Mouse (Mus musculus) MEL (cell line): Measurements from ENCODE around the gene Psd. TPM values are rescaled to one million over a fixed set of nuclear protein-coding genes. Genes with fewer than 3 reads are reported as not detected.

Experiments used
- DNase-seq: peaks from one replicate; pipeline ENCODE4 v3.0.0; 2011; ENCODE audit warnings: low read depth, low spot score
- H3K27ac ChIP-seq: 2 replicates; pipeline ENCODE4 v1.5.1; 2012; ENCODE audit warnings: low read depth, mild to moderate bottlenecking, control low read depth, low read length, moderate library complexity; ENCODE audit not compliant: control insufficient read depth
- H3K27me3 ChIP-seq, 2 experiments: fragments of 150-350 bp in 1 of 2; sonication (generic) in 1 of 2; 2 replicates each; pipeline ENCODE4 v1.6.1; 2012; ENCODE audit warnings: low read length in 2 of 2, mild to moderate bottlenecking in 2 of 2, improper control_type of control experiment in 1 of 2, moderate library complexity in 1 of 2; ENCODE audit not compliant: insufficient read depth in 2 of 2, control insufficient read depth in 1 of 2
- H3K36me3 ChIP-seq, 2 experiments: 2 replicates each; pipeline ENCODE4 v1.6.1; 2012 to 2014; ENCODE audit warnings: low read length in 2 of 2, improper control_type of control experiment in 1 of 2, inconsistent platforms in 1 of 2, mild to moderate bottlenecking in 1 of 2; ENCODE audit not compliant: insufficient read depth in 2 of 2, control insufficient read depth in 1 of 2
- H3K4me1 ChIP-seq, 2 experiments: fragments of 150-350 bp in 1 of 2; sonication (generic) in 1 of 2; 2 replicates each; pipeline ENCODE4 v1.6.1; 2012; ENCODE audit warnings: low read length in 2 of 2, improper control_type of control experiment in 1 of 2, mild to moderate bottlenecking in 1 of 2; ENCODE audit not compliant: insufficient read depth in 2 of 2, control insufficient read depth in 1 of 2
- H3K4me3 ChIP-seq, 2 experiments: fragments of 150-350 bp in 1 of 2; sonication (generic) in 1 of 2; 2 replicates each; pipeline ENCODE4 v1.5.1; 2012; ENCODE audit warnings: low read depth in 2 of 2, low read length in 2 of 2, mild to moderate bottlenecking in 2 of 2, moderate library complexity in 2 of 2, control low read depth in 1 of 2, improper control_type of control experiment in 1 of 2; ENCODE audit not compliant: control insufficient read depth in 1 of 2, insufficient read depth in 1 of 2
- H3K79me2 ChIP-seq: 2 replicates; pipeline ENCODE4 v1.6.1; 2012; ENCODE audit warnings: mild to moderate bottlenecking, low read length, moderate library complexity; ENCODE audit not compliant: control insufficient read depth, poor library complexity, insufficient read depth
- H3K9ac ChIP-seq: 2 replicates; pipeline ENCODE4 v1.6.1; 2012; ENCODE audit warnings: low read depth, mild to moderate bottlenecking, control low read depth, low read length, moderate library complexity; ENCODE audit not compliant: control insufficient read depth, poor library complexity, severe bottlenecking
- H3K9me3 ChIP-seq: fragments of 150-350 bp; sonication (generic); replicated peaks from 2 replicates; pipeline ENCODE4 v1.6.1; 2012; ENCODE audit warnings: mild to moderate bottlenecking, low read length, improper control_type of control experiment, moderate library complexity; ENCODE audit not compliant: insufficient read depth
- CHD1 ChIP-seq: IDR thresholded peaks from 2 replicates; pipeline ENCODE4 v1.6.1; 2012; ENCODE audit warnings: low read depth, mild to moderate bottlenecking, inconsistent platforms, low read length, improper control_type of control experiment
- ELF1 ChIP-seq: IDR thresholded peaks from 2 replicates; pipeline ENCODE4 v1.6.1; 2014; ENCODE audit warnings: low read depth, mild to moderate bottlenecking, inconsistent platforms, low read length, improper control_type of control experiment, moderate library complexity
- EP300 ChIP-seq, 2 experiments: IDR thresholded peaks; 2 replicates each; pipeline ENCODE4 v1.6.1; 2011; ENCODE audit warnings: improper control_type of control experiment in 2 of 2, low read length in 2 of 2, low read depth in 1 of 2, mild to moderate bottlenecking in 1 of 2
- ETS1 ChIP-seq: IDR thresholded peaks from 2 replicates; pipeline ENCODE4 v1.6.1; 2012; ENCODE audit warnings: low read depth, mild to moderate bottlenecking, inconsistent platforms, low read length, improper control_type of control experiment, moderate library complexity
- GABPA ChIP-seq: IDR thresholded peaks from 2 replicates; pipeline ENCODE4 v1.6.1; 2012; ENCODE audit warnings: low read depth, mild to moderate bottlenecking, inconsistent platforms, low read length, improper control_type of control experiment, moderate library complexity
- GATA1 ChIP-seq: IDR thresholded peaks from 2 replicates; pipeline ENCODE4 v1.6.1; 2011; ENCODE audit warnings: low read depth, low read length, improper control_type of control experiment
- KAT2A ChIP-seq: conservative IDR thresholded peaks from 2 replicates; pipeline ENCODE4 v1.6.1; 2012; ENCODE audit warnings: low read depth, low read length, improper control_type of control experiment, inconsistent platforms
- MAFK ChIP-seq: IDR thresholded peaks from 2 replicates; pipeline ENCODE4 v1.6.1; 2011; ENCODE audit warnings: low read depth, mild to moderate bottlenecking, low read length, improper control_type of control experiment, borderline replicate concordance
- MAZ ChIP-seq: IDR thresholded peaks from 2 replicates; pipeline ENCODE4 v1.6.1; 2012; ENCODE audit warnings: low read depth, mild to moderate bottlenecking, inconsistent platforms, low read length, improper control_type of control experiment
- MEF2A ChIP-seq: IDR thresholded peaks from 2 replicates; pipeline ENCODE4 v1.6.1; 2014; ENCODE audit warnings: low read depth, mild to moderate bottlenecking, inconsistent platforms, low read length, improper control_type of control experiment; ENCODE audit not compliant: poor library complexity, insufficient replicate concordance, severe bottlenecking; ENCODE audit errors: extremely low read depth
- MXI1 ChIP-seq: IDR thresholded peaks from 2 replicates; pipeline ENCODE4 v1.6.1; 2011; ENCODE audit warnings: mild to moderate bottlenecking, low read depth, low read length, improper control_type of control experiment
- MYB ChIP-seq: IDR thresholded peaks from 2 replicates; pipeline ENCODE4 v1.6.1; 2011; ENCODE audit warnings: mild to moderate bottlenecking, low read depth, low read length, improper control_type of control experiment
- NELFE ChIP-seq: IDR thresholded peaks from 2 replicates; pipeline ENCODE4 v1.6.1; 2011; ENCODE audit warnings: low read depth, low read length, improper control_type of control experiment
- NRF1 ChIP-seq: IDR thresholded peaks from 2 replicates; pipeline ENCODE4 v1.6.1; 2014; ENCODE audit warnings: low read depth, mild to moderate bottlenecking, inconsistent platforms, low read length, improper control_type of control experiment, moderate library complexity; ENCODE audit not compliant: poor library complexity, insufficient read depth, severe bottlenecking
- POLR2A ChIP-seq, 2 experiments: IDR thresholded peaks; 2 replicates each; pipeline ENCODE4 v1.6.1; 2011 to 2012; ENCODE audit warnings: low read length in 2 of 2, mild to moderate bottlenecking in 2 of 2, control low read depth in 1 of 2, improper control_type of control experiment in 1 of 2, low read depth in 1 of 2, moderate library complexity in 1 of 2; ENCODE audit not compliant: control insufficient read depth in 1 of 2, insufficient read depth in 1 of 2, poor library complexity in 1 of 2
- POLR2AphosphoS2 ChIP-seq: IDR thresholded peaks from 2 replicates; pipeline ENCODE4 v1.6.1; 2011; ENCODE audit warnings: low read length, improper control_type of control experiment
- POLR2AphosphoS5 ChIP-seq: IDR thresholded peaks from 2 replicates; pipeline ENCODE4 v1.6.1; 2012; ENCODE audit warnings: low read depth, borderline replicate concordance, mild to moderate bottlenecking, inconsistent platforms, low read length, moderate library complexity, mixed read lengths
- UBTF ChIP-seq: IDR thresholded peaks from 2 replicates; pipeline ENCODE4 v1.6.1; 2012; ENCODE audit warnings: low read depth, mild to moderate bottlenecking, inconsistent platforms, low read length, improper control_type of control experiment, moderate library complexity, borderline replicate concordance; ENCODE audit not compliant: insufficient read depth
- ZC3H11A ChIP-seq: IDR thresholded peaks from 2 replicates; pipeline ENCODE4 v1.6.1; 2012; ENCODE audit warnings: low read depth, mild to moderate bottlenecking, inconsistent platforms, low read length, improper control_type of control experiment
- ZKSCAN1 ChIP-seq: IDR thresholded peaks from 2 replicates; pipeline ENCODE4 v1.6.1; 2012; ENCODE audit warnings: low read depth, mild to moderate bottlenecking, inconsistent platforms, low read length, improper control_type of control experiment, moderate library complexity
- polyA plus RNA-seq, 2 experiments: library from polyadenylated mRNA; stranded (reverse) in 1 of 2; unstranded in 1 of 2; fragments of >175 nt in 1 of 2; fragments of >200 nt in 1 of 2; gene quantifications; 2 replicates each; pipeline versions ENCODE4 v1.2.1 to v1.2.4; 2012; ENCODE audit warnings: low replicate concordance in 2 of 2, low read depth in 1 of 2; ENCODE audit not compliant: insufficient read length in 2 of 2, insufficient read depth in 1 of 2, missing spikeins in 1 of 2
- total RNA-seq: library from RNA; depleted of rRNA; stranded (reverse); fragments of 300-350 nt; gene quantifications from 2 replicates; pipeline ENCODE4 v1.2.3, GENCODE M21; 2012

Psd gene
- total and polyA plus RNA-seq, 3 experiments, result 4.5 to 17.2 TPM; not detected in 1

DNA sequence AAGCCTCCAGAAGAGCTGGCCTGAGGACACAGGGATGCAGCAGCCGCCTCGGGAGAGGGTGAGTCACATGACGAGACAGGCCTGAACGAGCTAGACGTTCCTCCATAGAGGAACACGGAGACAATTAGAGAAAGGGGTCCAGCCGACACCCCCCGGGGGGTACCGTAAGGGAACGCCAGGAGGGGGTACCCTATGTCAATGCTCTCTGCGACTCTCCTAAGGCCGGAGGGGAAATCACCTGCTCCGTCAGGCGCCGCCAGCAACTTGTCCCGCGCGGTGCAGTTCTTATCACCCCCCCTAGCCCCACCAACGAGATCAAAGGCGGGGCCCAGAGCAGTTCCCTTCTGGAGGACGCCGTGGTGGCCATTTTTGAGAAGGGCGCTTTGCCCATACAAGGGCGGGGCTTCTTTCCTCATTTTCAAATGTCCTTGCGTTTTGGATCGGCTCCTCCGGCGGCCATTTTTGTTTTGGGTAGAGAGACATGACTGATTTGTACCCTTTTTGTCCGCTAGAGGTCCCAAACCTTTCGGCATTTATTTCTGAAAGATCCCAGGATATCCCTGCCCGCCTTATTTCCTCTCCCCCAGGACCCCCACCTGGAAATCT, 11.5 kb upstream of the Psd start, which contains the start of gene Cuedc2 (continued):
- TF ChIP-seq MAZ (peak; percentile 100), ELF1 (peak; percentile 85), ZC3H11A (peak; percentile 49)

DNA sequence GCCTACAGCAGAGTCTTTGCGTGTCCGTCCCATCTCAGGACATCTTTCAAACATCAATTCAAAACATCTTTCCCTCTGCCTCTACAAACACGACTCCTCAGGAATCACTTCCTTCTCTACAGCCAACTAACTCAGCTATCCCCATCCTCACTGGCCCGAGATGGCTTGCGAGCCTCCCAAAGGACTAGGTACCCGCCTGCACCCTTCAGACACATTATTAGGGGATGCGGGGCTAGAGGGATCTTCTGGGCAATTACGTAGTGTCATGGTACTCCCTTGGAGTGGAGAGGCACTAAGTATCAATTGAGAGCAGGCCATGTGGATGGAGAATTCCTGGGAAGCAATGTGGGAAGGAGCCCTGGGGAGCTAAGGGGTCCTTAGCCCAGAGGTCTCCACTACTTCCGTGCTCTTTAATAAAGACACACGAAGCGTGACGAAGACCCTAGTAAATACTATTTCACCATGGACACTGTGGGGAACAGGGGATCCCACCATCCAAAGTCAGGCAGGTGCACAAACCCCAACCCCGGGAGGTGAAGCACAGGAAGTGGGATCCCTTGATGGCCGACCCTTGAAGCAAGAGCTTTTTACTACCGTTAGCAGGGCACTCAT, 10.9 kb upstream of the Psd start:
- Histone ChIP-seq H3K4me1 (peaks cover 17 to 30% of the 10 kb centered on the region in 2 experiments), H3K27me3 (no peaks in the 10 kb centered on the region), H3K36me3 (peaks cover 0 to 30% of the 10 kb centered on the region in 2 experiments; a peak in 2 of 4 replicates), H3K9ac (peak overlapping the region; percentile 79), H3K27ac (peak overlapping the region; percentile 60), H3K4me3 (peak overlapping the region; percentile 45 to 79), H3K9me3 (no peaks in the 10 kb centered on the region), H3K79me2 (peaks cover 18% of the 10 kb centered on the region)
- DNase-seq, result no peak
- TF ChIP-seq MYB, result no peak
- no peak for TF ChIP-seq NELFE
- TF ChIP-seq EP300 (IDR thresholded peaks at IDR 0.05; ENCODE audit: low read depth in 1 of 2, low read length in 2 of 2), result 0 out of 4 replicates have a peak, but pooled peaks of 1 of the 2 experiments have one; percentile 3
- no peak for TF ChIP-seq MAFK
- TF ChIP-seq MAZ, result no peak
- no peak for TF ChIP-seq ZKSCAN1
- TF ChIP-seq POLR2A (IDR thresholded peaks at IDR 0.05; ENCODE audit: control insufficient read depth in 1 of 2, insufficient read depth in 1 of 2, low read depth in 1 of 2, low read length in 2 of 2, poor library complexity in 1 of 2), result no peak
- no peak for TF ChIP-seq MXI1
- no peak for TF ChIP-seq NRF1
- TF ChIP-seq MEF2A, result no peak
- 0 out of 2 replicates have a peak, but pooled peaks have one; percentile 63 for TF ChIP-seq CHD1
- TF ChIP-seq UBTF, result no peak
- TF ChIP-seq ETS1, result no peak
- TF ChIP-seq GABPA, result no peak
- TF ChIP-seq POLR2AphosphoS2, result peak; percentile 41; the same call in 1 of the 2 replicates
- TF ChIP-seq GATA1, result no peak
- no peak; the same call in 1 of the 2 replicates for TF ChIP-seq POLR2AphosphoS5
- no peak for TF ChIP-seq KAT2A
